Mouse (Mus musculus) cerebellum, adult 11-12 months (tissue): ENCODE data around the gene Fscn2.
A peak's percentile ranks its signal among the peaks of the same experiment; 100 is the strongest.

ENCODE experiments used
- DNase-seq: peaks from one replicate; pipeline ENCODE4 v3.0.0; 2022

Gene Fscn2

DNA sequence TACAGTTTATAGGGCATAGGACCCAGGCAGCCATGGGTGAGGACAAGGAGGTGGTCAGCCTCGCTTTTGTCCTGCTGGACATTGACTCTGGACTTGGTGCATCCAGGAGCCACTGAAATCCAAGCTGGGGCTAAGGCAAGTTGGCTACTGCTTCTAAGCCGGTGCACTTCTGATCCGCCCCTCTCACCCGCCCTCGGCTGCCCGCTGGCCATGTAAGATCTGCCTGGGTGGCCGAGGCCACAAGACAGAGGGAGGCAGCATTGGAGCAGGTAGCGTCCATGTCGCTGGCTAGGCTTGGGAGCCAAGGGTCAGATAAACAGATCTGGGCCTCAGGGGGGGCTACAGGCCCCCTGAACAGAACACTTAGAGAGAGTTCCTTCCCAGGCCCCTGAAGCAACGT, at the start of gene Fscn2:
Gene Fscn2, plus strand, starts transcription at position 240 of the 400 bp plus-strand sequence.
- no peak for DNase-seq

DNA sequence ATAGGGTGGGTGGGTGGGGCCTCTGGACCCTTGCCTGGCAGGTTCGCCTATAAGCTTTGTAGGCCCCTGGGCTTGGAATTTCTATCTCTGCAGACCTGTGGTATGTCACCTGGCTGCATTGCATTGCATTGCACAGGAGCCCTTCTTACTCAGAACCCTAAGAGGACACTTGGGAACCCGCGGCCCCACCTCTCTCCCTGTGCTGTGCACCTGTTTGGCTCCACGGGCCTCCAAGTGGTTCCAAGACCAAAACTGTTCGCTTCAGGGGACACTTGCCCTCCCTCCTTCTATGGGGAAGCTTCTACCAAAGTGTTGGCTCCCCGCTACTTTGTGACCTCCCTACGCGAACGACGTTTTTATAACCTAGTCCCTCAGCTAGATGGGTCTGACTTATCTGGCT, 49.8 kb upstream of the Fscn2 start:
- DNase-seq, result peak; percentile 52

DNA sequence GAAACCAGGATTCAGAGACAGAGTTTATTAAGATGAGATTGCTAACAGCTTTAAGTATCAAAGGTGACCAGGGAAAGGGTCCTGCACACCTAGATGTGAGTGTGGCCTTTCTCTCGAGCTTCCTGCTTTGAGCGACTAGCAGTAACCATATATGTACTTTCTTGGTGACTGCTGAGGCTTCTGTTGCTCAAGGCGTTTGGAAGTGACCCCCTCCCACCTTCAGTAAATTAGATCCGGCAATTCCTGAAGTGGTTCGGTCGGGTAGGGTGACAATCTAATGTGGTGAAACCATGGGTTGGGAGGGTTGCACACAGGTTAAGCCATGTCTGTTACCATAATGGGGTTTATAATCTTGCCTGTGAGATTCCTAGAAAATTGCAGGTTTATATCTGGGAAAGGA, 49.3 kb upstream of the Fscn2 start:
- peak; percentile 25 for DNase-seq

GRCm38 (mm10) chr11:120313906-120314685, 47.2 kb upstream of the Fscn2 start:
- no peak for DNase-seq

- DNase-seq, result no peak
Measured at GRCm38 (mm10) chr11:120314721-120315415, 46.5 kb upstream of the Fscn2 start.

GRCm38 (mm10) chr11:120315416-120315761, 45.9 kb upstream of the Fscn2 start:
- peak; percentile 72 for DNase-seq

DNA sequence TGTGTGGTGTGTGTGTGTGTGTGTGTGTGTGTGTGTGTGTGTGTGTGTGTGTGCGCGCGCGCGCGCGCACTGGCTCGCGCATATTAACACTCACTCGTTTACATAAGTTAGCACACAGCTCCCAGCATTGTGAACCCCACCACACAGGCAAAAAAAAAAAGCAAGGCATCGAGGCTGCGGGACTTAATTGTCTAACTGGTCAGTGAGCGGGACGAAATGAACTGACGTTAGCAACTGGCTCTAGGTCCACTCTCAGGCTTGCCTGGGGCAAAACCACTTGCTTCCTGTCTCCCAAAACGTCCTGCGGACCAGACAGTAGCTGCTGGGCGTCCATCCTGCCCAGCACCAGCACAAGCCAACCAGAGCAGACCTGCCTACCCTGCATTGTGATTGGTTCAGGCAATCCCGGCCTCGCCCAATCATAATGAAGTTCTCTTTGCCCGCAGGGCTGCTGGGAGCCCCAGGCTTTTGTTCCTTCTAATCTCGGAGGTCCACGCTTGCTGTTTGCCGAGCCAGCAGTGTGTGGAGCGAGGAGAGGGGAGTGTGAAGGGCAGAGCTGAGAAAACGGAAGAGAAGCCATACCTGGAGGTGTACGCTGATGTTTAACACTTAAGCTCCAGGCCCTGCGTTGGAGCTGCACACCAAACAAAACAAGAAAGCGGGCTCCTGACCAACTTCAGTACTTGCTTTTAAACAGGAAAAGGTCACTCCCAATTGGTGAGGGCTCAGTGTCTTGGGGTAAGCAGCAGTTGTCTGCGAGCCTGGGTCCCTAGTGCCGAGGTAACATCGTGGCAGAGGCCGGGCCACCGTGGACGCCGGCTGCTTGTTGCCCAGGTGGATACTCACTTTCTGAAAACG, 45.3 kb upstream of the Fscn2 start:
- peak; percentile 96 for DNase-seq

- no peak for DNase-seq
Measured at GRCm38 (mm10) chr11:120316690-120317254, 44.6 kb upstream of the Fscn2 start.

DNA sequence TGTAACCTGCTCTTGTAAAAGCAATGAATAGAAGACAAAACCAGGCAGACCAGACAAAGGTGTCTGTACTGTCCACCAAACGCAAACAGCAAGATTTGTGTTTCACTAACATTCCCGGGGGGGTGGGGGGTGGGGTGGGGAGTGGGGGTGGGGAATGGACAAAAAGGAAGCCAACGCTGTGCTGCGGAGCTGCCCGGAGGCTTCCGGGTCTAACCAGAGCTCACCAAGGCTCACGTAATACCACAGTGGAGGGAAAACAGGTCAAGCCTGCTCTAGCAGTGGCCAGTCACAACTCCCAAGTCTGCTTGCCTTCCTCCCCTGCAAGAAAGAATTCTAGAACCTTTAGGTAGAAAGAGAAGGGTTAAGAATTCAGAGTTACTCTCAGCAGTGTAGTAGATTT, 43.9 kb upstream of the Fscn2 start:
- no peak for DNase-seq

- no peak for DNase-seq
Measured at GRCm38 (mm10) chr11:120319310-120319709, 42.0 kb upstream of the Fscn2 start.

- no peak for DNase-seq
Measured at GRCm38 (mm10) chr11:120320156-120320555, 41.2 kb upstream of the Fscn2 start.

DNA sequence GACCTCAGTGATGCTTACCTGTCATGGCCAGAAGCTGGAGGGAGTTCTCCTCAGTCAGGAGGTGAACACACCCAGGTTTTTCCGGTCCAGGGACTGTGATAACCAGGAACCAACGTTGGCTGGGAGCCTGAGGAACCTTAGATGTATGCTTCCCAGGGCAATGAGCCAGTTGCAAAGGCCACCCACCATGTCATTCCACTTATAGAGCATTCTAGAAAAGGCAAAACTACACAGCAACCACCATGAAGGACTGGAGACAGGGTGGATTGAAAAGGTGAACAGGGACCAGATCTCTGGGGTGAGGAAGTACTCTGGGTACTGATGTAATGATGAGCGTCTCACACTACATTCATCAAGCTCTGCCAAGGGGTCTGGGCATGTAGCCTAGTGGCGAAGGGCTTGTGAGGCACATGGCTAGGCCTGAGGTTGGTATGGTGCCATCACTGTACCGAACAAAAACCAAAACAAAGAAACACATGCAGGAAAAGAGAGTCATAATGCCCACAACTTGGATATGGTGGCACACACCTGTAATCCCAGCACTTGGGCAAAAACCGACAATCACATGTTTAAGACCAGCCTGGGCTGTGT, 25.8 kb upstream of the Fscn2 start:
- DNase-seq, result no peak

DNA sequence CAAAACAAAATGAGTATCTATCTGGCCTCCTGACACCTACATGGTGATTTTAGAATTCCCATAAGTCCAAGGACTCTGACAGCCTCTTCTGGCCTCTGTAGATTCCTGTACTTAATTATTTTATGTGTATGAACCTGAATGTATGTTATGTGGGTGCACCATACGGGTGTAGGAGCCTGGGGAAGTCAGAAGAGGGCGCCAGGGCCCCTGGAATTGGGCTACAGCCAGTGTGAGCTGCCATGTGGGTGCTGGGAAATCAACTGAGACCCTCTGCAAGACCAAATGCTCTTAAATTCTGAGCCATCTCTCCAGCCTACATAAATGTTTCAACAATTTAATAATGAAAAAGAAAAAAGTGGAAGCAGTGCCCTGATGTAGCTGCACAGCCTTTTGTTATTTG, 23.9 kb upstream of the Fscn2 start:
- DNase-seq, result no peak

DNA sequence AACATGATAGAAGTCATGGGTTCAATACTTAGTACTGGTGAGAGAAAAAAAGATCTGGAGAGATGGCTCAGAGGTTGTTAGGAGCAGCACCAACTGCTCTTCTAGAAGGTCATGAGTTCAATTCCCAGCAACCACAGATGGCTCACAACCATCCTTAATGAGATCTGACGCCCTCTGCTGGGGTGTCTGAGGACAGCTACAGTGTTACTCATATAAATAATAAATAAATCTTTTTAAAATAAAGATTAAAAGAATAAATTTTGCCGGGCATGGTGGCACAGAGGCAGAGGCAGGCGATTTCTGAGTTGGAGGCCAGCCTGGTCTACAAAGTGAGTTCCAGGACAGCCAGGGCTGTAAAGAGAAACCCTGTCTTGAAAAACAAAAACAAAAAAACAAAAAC, 22.5 kb upstream of the Fscn2 start:
- no peak for DNase-seq

DNA sequence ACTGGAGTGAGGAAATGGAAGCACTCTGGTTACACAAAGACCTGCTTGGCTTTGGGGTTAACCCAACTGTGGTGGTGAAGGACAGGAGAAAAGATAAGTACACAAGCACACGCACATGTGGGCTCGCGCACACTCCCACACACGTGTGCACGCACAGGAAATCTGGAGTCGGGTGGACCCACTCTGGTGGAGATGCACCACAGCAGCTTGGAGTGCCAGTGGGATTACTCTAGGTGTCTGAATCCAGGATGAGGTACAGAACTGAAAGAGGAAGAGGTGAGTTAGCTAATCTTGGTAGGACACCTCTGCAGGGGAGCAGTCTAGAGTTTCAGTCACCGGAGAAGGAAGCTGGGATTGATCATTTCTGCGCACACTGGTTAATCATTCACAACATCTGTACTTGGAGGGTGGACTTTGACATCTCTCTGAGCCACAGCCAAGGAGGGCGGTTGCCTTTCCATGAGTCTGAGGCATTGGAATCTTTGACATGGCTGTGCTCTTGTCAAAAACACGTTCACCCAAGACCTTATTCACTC, 21.3 kb upstream of the Fscn2 start:
- no peak for DNase-seq

DNA sequence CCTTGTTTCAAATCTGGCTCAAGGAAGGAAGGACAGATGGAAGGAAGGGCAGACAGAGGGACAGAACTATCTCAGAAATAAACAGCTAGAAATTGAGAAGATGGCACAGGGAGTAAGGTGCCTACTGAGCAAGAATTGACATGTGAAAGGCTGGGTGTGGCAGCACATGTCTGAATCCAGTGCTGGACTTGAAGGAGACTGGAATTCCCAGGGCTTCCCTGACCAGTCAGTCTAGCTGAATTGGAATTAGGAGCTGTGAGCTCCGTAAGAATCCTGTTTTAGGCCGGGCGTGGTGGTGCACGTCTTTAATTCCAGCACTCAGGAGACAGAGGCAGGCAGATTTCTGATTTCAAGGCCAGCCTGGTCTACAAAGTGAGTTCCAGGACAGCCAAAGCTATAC, 19.7 kb upstream of the Fscn2 start:
- DNase-seq, result no peak

- no peak for DNase-seq
Measured at GRCm38 (mm10) chr11:120342656-120343160, 18.6 kb upstream of the Fscn2 start.

DNA sequence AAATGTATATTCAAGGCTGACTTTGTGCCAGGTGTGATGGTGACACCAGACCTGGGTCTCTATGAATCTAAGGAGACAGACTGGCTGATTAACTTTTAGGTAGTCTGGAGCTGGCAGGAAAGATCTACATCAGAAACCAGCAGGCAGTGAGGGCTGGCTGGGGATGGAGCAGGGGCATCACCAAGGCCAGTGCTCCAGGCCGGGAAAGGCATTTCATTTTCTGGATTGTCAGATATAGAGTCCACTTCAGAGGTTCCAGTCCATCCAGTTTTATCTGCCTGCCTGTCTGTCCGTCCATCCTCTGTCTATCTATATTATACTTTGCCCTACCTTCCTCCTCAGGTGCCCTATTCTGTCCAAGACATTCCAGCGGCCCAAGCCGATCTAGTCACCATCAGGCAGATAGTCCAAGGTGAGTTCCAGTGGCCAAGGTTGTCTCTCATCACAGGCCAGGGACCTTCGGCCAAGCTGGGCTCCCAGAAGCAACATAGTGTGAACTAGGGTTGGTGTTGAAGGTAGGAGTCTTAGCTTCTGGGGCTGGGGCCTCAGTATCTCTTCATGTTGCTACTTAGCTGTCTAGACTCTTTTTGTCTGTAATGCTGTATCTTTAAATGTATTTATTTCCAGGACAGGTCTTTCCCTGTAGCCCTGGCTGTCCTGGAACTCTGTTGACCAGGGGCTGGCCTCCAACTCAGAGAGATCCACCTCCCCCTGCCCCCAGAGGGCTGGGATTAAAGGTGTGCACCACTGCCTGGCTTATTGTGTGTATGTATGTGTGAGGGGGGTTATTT, 17.6 kb upstream of the Fscn2 start:
- peak; percentile 11 for DNase-seq

DNA sequence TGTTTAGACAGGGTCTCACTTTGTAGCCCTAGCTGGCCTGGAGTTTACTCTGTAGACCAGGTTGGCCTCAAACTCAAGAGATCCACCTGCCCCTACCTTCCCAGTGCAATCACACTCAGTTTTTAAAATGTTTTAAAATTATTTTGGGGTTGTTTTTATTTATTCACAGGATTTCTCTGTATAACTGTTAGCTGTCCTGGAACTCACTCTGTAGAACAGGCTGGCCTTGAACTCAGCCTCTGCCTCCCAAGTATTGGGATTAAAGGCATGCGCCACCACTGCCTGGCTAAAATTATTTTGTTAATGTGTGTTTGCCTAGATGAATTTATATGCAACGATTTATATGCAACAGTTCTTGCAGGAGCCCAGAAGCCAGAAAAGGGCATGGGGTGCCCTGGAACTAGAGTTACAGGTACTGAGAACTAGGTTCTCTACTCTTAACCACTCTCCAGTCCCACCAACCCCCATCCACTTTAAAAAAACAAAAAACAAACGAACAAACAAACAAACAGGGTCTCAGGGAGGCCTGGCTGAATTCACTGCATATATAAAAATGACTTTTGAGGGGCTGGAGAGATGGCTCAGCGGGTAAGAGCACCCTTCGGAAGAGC, 16.9 kb upstream of the Fscn2 start:
- peak; percentile 5 for DNase-seq

DNA sequence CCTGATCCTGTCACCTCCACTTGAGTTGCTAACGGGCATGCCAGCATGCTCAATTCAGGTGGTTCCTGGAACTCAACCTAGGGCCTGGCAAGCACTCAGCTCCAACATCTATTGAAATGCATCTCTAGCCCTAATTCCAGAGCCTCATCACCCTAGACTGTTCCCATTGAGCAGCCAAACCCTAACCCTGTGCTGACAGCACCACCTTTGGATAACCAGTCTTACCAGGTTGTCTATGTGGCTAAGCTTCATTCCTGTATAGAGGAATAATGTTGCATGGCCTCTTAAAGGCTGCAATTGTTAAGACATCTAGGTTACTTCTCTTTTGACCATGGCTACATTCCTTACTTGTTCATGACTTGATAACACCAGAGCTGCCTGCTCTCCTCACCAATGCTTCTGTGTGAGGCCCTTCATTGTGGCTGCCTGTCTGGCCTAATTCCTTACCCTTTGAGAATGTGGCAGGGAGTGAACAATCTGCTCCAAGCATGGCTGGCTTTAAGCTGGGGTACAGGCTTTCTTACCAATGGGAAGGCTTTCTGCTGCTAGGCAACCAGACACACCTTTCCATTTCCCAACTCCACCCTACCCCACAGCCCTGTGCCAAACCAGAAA, 16.2 kb upstream of the Fscn2 start:
- no peak for DNase-seq
